Mouse (Mus musculus) adrenal gland, postnatal 36 days (tissue): ENCODE results near the gene Rapgef4. TPM values are rescaled to one million over a fixed set of nuclear protein-coding genes. Genes with fewer than 3 reads are reported as not detected.

Experiments used
- DNase-seq, 2 experiments: peaks; one replicate each; pipeline ENCODE4 v3.0.0; 2021; ENCODE audit warnings: mixed read lengths in 1 of 2
- total RNA-seq, 2 experiments: library from RNA; stranded (reverse); gene quantifications; 2 replicates each; pipeline ENCODE4 v1.2.3; 2021

Gene Rapgef4
- total RNA-seq, 2 experiments from 2014 or later = 131 to 359 TPM

DNA sequence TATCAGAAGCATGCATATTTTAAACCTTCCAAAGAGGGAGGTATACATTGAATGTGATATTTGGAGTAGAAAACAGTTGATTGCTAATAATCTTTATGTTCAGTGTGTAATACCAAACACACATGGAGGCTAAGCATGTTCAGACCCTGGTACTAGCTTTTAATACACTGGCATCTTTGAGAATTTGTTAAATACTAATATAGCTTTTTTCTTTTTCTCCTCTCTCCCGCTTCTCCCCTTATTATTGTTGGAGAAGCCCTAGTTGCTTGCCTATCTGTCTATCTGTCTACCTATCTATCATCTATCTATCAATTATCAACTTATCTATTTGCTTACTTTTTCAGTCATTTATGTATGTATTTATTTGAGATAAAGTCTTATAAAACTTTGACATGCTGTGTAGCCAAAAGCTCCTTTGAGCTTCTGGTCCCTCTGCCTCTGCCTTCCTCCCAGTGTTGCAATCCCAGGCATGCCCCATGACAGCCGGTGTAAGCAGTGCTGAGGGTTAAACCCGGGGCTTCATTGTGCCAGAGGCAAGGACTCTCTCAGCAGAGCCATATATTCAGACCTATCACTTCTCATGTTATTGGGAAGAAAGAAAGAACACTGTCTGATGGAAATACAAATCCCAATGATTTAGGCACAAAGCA is 96.6 kb downstream of the Rapgef4 start:
- no peak for DNase-seq

DNA sequence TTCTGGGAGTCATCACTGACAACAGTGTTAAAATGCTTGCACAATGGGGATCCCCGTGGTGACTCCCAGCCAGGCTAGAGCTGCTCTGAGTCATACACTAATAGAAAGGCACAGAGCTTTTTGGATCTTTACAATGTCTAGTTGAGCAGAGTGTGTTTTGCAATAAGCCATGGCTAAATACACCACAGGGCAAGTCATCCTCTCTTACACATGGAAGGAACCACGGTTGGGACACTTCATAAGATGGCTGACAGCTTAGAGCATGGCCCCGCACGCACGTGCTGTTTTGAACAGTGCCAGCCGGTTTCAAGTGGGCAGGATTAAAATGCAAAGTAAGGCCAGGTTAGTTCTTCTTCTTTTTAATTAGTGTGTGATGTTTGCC is 97.1 kb downstream of the Rapgef4 start:
- DNase-seq = peak in 1 of 2 experiments; percentile 44

DNA sequence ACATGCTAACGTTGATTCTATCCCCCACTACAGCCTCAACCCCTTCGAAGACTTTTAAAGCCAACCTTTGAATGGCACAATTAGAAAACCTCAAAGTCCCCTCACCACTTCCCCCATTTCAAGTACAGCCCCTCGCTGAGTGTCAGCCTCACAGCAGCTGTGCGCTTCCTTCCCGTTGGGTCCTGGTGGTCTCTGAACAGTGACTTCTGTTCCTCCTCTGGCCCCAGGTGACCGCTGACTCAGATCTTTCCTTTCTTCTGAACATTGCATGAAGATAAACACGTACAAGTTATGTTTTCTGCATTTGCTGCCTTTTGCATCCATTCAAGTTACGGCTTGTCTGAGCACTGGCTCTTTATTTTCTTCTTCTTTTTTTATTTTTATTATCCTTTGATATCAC is 98.1 kb downstream of the Rapgef4 start:
- no peak for DNase-seq

DNA sequence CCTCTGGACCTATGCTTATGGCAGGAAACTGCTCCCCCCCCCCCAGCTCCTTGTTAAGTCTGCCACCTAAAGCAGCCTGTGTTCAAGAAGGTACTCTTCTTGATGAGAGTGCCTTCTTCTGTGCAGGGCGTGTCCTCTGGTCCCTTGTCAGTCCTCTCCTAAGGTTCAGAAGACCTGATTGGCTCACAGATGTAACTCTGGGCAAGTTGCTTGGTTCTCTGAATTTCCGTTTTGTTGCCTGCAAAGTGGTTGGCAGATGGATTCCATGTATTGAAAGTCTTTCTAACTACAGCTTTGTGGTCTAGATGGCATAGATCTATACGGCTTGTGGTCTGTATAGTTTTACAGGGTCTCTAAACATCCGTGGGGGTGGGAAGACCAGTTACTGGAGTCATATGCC is 101.8 kb downstream of the Rapgef4 start:
- no peak for DNase-seq

DNA sequence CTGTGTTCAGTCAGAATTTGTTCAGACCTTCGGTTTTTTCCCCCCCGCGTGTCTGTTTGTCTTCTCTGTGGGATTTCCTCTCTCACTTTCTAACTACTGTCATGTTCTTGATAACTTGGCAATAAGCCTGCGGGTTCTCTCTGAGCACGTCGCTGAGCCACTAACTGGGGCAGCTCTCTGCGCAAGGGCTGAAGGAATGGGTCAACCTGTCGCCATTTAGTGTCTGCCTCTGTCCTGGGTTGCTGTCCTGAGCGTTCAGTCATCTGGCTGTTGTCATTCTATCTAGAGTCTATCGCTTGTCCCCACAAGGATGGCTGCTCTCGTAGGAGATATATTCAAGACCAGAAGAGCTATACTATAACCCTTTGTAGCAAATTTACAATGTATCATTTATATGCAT is 107.8 kb downstream of the Rapgef4 start:
- no peak for DNase-seq

DNA sequence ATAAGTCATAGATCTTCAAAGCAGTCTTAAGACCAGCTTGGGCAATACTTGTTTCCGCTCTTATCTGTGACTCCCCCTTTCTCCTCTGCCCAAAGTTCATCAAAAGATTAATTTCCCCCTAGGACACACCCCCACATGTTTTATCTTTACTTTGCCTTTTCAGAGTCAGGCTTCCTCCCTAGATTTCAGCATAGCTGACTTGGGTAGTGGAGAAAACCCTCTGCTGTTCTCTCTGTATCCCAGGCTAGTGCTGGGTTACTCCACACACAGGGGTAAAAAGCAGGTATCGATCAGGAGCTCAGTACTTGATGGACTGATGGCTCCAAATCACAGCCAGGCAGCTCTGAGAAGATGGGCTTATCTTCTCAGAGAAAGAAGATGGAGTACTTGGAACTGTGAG is 109.0 kb downstream of the Rapgef4 start:
- no peak for DNase-seq

DNA sequence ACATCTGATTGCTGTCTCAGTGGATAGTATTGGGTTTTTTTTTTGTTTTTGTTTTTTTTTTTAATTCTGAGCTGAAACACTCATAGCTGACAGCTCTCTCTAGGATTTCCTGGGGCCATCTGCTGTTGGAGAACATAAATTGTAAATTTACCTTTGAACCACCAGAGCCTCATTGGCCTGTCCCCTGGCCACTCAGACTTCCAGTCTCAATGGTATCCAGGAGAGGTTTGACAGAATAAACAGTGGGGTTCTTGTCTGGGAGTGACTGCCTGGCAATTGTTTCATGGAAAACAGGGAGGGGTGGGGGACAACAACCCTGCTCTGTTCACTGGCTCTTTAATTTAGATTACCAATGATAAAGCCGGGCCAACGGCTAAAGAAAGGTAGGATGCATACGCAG is 111.0 kb downstream of the Rapgef4 start:
- DNase-seq = no peak

DNA sequence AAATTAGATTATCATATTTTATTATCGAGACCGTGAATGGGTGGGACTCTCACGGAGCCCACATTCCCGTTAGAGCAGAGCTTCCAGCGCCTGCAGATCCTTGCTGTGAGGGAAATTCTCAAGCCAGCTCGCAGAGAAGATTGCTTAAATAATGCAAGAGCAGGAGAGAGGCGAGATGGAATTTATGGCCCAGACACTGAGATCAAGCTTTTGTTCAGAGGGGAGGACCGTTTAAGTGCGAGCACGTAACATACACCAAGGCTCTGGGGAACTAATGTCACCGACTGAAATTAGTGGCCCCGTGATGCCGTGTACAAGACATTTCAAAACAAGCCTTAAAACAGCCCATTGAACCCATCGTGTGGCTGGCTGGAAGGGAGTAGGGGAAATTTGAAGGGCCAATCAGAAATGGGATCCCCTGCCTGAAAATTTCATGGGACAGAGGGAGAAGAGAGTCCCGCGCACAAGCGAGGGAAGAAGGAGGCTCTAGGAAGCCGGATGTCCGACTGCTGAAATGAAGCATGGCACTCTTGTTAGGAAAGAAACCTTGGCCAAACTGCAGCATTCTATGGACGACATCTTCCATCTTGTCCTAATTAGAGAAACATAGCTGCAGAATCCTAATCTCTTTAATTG is 112.5 kb downstream of the Rapgef4 start:
- DNase-seq = no peak

DNA sequence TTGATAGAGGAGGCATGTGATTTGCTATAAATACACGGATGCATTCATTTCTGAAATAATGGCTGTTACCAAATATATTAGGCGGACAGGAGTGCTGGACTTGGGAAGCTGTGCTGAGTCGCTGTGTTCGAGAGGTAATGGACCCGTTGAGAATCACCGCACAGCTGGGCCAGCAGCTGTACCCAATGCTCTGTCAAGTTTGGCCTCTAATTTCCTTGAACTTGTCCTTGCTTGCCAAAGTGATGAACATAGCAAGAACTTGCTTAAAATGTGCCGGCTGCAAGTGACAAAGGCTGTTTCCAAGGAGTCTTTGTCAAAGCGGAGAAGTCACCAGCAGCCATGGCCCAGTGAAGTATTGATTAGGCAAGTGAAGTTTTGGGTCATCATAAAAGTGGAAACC is 113.0 kb downstream of the Rapgef4 start:
- DNase-seq = peak; percentile 40 to 55

DNA sequence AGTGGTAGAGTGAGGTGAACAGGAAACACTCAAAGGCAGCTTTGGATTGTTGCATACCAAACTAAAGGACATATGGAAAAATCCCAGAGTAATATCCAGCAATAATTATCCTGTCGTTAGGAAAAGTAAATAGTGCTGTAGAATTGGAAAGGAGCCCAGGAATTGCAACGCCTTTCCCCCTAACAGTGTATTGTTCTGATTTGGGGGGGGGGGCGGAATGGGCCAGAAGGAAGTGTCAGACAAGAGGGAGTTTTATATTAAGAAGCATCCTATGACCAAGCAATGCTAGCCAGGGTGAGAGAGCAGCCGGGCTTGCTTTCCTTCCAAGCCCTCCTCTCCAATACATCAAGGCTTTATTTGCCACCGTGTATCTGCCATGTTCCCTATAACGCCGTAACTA is 113.4 kb downstream of the Rapgef4 start:
- DNase-seq = no peak

DNA sequence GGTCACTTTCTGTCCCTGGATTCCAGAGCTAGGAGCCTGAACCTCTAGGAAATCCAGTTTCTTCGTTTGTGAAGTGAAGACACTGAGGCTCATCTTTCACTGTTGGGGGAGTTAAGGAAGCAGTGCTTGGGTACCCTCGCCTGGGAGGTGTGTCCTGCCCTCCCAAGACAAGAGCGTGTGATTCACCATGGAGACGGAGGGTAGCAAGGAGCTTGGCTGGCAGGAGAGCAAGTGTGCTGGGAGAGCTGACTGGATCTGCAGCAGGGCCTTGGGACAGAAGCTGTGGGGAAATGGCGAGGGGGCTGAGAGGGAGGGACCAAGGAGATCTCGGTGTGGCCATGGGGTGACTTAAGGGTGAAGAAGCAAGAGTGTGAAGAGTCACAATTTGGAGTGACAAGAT is 114.0 kb downstream of the Rapgef4 start:
- peak; percentile 49 to 51 for DNase-seq

DNA sequence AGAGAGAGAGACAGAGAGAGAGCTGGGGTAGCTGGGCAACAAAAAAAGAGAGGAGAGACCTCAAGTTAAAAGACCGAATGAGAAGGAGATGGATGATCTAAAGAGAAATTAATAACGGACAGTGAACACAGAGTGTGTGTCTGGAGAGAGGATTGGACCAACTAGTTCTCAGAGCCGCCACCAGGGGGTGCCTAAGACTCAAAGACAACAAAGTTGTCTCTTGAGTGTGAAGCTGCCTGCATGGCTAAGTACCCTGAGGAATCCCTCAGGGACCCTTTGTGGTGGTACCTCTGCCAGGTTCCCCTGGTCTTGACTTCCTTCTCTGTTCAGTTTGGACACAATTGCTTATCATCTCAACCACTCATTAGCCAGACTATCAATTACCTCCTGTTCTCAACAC is 115.3 kb downstream of the Rapgef4 start:
- DNase-seq = peak; percentile 87 to 90

DNA sequence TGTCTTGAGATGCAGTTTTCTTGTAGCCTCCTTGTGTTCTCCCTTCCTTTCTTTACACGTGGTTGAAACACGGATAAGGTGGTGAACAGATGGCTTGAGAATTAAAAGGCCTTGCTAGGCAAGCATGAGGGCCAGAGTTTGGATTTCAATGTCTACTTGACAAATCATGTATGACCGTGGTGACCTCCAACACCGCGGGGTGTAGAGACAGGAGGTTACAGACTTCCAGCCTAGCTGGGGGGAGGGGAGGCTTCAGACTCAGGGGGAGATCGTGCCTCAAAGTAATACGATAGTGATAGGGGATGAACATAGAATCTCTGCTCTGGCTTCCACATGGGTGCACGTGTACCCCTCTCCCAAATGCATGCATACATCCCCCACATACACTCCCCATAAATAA is 117.3 kb downstream of the Rapgef4 start:
- DNase-seq = no peak

DNA sequence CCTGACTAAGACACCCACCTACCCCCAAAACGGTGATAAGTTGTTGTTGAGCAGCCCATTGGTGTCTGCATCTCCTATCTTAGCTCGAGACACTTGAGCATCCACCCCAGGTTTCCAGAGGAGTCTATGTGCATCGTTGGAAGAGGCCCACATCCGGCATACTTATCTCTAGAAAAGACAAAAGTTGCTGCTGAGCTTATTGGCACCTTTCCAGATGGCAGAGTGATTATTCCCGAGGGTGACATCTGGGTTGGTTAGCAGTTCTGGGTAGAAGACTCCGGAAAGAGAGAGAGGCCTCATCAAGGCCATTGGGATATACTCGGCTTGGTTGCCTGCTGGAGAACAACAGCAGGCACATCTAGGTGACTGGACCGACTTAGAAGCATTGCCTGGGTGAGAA is 123.6 kb downstream of the Rapgef4 start:
- peak in 1 of 2 experiments; percentile 53 for DNase-seq

DNA sequence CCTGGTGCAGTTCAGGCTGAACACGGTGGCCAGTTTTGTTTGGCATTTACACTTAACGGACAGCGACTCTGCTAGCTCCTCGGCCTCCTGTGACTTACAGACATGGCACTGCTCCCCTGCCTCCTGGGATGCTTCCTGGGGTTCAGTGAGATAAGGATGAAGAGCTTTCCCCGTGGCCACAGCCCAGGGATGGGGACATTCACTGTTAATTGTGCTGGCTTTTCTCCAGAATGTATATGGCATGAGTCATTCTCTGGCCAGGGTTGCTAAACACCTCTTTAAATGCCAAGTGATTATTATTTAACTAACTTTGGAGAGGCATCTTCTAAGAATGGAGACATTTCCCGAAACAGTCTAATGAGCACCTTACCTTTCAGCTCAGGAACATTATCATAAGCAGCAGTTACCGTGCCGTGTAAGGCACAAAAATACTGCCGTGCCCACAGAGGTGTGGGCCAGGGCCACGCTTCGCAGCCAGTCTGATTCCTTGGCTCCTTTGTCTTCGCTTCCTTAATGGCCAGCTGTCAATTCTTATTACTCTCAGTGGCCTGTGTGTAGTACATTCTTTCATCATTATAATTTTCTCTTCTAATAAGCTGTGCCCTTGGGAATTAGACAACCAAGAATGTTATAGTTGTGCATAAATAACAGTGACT is 126.6 kb downstream of the Rapgef4 start:
- no peak for DNase-seq

DNA sequence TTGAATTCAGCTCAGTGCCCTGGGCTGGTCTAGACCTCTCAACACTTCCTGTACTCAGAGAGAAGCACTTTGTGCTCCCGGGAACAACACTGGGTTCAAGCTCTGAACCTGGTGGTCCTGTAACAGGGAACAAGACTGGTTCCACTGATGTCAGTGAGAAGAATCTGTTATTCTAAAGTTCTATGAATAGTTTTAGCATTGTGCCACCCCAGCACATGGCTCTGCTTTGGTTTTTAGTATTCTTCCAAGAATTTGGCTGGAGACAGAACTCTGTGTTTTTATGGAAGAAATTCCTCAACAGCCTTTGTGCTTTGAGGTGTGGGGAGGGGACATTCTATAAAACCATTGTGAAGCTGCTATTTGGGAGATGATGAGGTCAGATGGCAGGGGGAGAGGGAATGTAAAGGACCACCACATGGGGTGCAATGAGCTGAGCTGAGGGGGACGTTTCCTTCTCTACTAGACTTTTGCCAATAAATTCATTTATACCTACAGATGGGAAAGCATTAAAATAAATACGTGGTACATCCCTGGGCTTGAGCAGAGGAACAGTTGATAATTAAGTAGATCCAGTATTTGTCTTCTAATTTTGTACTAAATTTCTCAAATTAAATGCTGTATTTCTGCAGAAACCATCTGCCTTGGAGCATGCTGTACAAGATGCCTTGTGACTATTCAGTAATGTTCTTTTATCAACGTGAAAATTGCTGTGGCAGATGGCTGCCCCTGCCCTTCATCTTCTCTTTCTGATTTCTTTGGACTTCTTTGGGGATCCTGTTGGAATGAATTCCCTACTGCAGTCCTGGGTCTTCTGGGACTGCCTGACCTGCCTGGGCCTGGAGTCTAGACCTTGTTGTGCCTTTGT is 127.6 kb downstream of the Rapgef4 start:
- DNase-seq = no peak

DNA sequence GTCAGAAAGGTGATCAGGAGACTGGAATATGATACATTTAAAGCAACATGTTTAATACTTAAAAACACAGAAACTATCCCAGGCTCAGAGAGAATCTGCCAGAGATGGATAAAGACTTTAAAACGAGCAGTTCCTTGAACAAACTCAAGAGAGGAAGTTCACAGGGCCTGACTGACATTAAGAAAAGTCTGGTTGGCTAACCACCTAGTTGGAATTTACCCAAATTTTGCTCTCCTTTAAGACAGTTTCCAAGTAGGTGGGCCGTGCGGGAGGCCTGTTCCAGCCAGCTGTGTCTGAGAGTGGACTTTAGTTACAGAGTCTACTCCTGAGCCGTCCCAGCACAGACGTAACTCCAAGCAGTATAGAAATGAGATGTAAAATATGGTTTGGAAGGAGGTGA is 129.4 kb downstream of the Rapgef4 start:
- no peak for DNase-seq

DNA sequence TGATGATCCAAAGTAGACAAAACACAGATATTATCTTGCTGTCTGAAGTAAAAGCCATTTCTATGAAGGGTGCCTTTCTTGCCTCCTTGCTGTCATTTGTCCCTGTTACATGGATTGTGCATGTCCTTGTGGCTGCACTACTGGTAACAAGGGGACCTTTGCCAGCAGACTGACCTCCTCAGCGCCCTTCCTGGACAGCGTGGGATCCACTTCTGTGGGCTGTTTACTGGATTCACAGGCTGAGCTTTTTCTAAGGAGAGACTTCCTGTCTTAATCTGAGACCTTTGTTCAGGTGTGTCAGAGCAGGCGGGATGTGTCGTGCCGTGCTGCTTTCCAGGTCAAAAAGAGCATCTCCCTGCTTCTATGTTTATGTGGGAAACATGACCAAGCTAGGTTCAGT is 132.7 kb downstream of the Rapgef4 start:
- peak; percentile 46 to 59 for DNase-seq

DNA sequence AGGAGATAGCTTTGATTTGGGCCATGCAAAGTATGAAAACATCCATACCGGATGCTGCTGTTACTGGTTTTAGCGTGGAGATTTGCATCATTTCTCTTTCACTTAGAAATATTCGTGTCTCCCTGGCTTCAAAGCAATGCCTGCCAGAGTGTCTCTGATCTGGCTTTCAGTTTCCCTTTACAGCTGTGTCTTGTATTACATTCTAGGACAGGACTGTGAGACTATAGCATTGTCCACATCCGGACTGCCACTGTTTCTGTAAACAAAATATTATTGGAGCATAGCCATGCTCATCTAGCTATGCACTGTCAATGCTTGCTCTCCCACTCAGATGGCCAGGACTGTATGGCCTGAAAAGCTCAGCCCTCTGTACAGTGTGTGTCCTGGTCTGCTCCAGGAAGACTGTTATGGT is 133.1 kb downstream of the Rapgef4 start:
- no peak for DNase-seq

DNA sequence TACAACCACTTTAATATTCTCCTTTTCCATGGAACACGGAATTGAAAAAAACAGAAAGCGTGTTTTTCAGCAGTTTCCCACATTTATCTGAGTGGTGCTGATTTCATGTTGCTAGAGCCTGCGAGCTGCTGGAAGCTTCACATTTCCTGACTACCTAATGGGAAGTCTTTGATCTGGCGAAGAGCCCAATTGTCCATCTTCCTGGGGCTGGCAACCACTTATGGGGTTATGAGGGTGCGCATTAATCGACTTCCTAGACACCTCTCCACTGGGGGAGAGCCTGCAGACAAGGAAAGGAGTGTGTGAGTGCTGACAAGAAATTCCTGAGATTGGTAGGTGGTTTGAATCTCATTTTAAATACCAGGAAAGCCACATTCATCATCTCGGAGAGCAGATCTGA is 135.1 kb downstream of the Rapgef4 start:
- no peak for DNase-seq

DNA sequence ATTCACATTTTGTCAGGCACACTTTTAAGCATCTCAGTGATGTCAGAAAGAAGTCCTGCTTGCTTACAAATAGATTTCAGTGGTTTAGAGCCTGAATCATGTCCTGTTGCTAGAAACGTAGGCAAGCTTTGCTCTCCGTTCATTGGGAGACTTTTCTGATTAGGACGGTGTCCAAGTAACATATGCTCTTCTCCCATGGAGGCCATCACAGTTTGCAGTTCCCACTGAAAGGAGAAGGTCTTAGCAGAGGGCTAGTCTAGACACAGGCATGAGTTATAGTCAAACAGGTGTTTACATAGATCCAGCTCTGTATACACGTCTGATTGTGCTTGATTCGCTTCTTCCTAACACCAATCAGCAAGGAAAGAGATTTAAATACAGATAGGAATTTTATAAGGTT is 135.7 kb downstream of the Rapgef4 start:
- DNase-seq = no peak

DNA sequence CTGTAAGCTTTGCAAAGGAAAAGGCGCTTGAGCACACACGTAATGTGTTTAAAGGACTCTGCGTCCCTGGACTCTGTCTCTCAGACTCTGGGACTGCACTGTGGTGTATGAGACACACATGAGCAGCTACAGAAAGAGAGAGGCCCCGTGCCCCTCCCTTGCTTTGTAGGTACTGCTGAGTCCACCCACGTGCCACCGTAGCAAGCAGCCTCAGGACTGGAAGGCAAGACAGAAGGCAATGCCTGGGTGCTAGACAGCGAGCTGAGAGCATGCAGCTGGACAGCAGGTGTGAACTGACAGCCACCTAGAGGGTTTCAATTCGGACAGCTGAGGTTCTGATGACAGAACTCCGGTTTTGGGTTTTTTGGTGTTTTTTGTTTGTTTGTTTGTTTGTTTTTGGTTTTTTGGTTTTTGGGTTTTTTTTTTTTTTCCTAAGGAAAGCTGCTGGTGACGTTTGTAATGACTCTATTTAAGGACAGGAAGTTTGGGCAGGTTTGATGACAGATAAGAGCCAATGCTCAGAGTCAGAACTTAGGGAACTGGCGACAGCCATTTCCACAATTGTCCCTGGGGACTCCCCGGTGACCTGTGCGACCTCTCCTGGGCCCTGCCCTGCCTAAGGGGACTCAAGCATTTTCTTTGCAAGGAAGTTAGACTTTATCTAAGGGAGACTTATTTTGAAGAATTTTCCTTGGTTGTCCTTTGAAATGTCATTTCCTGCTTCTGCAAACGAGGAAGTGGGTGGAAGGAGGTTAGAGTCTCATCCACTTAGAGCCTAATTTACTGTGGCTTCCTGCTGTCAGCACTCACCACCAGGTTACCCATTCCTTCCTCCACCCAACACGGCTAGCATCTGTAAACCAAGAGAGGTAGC is 136.3 kb downstream of the Rapgef4 start:
- peak; percentile 75 to 87 for DNase-seq
